Mouse (Mus musculus) kidney, postnatal 0 days (tissue): ENCODE measurements around the gene Dcst1. TPM values are rescaled to one million over a fixed set of nuclear protein-coding genes. Genes with fewer than 3 reads are reported as not detected.

Source experiments
- ATAC-seq: fragments of 200-750 bp; cut with Nextera tagmentation; replicated peaks from 2 replicates; pipeline ENCODE4 v1.8.0; 2017; ENCODE audit warnings: low read depth, moderate number of reproducible peaks, moderate TSS enrichment, moderate library complexity; ENCODE audit not compliant: low FRiP score
- DNase-seq: peaks from one replicate; pipeline ENCODE4 v3.0.0-alpha.2; 2016; ENCODE audit warnings: low spot score
- H3K27ac ChIP-seq: fragments of 300-500 bp; sonication (generic); 2 replicates; pipeline ENCODE4 v1.5.1; 2014; ENCODE audit warnings: mild to moderate bottlenecking
- H3K27me3 ChIP-seq: fragments of 300-500 bp; sonication (generic); 2 replicates; pipeline ENCODE4 v1.6.1; 2014; ENCODE audit warnings: low read length, mixed read lengths; ENCODE audit not compliant: insufficient read depth
- H3K36me3 ChIP-seq: fragments of 300-500 bp; sonication (generic); 2 replicates; pipeline ENCODE4 v1.6.1; 2014; ENCODE audit warnings: low read length, mixed read lengths; ENCODE audit not compliant: insufficient read depth
- H3K4me1 ChIP-seq: fragments of 300-500 bp; sonication (generic); replicated peaks from 2 replicates; pipeline ENCODE4 v1.6.1; 2014; ENCODE audit warnings: antibody characterized with exemption, low read length, mixed read lengths; ENCODE audit not compliant: insufficient read depth
- H3K4me2 ChIP-seq: fragments of 300-500 bp; sonication (generic); 2 replicates; pipeline ENCODE4 v1.6.1; 2014; ENCODE audit warnings: mild to moderate bottlenecking, low read length, moderate library complexity, mixed read lengths
- H3K4me3 ChIP-seq: fragments of 300-500 bp; sonication (generic); replicated peaks from 2 replicates; pipeline ENCODE4 v1.5.1; 2014; ENCODE audit warnings: low read depth, low read length
- H3K9ac ChIP-seq: fragments of 300-500 bp; sonication (generic); 2 replicates; pipeline ENCODE4 v1.6.1; 2014; ENCODE audit warnings: low read depth, low read length
- H3K9me3 ChIP-seq: fragments of 300-500 bp; sonication (generic); replicated peaks from 2 replicates; pipeline ENCODE4 v1.6.1; 2016; ENCODE audit warnings: low read length, inconsistent platforms, mixed read lengths
- CTCF ChIP-seq: IDR thresholded peaks from 2 replicates; pipeline ENCODE4 v1.5.1; 2016; ENCODE audit warnings: antibody characterized with exemption, low read depth, mild to moderate bottlenecking, moderate library complexity
- WGBS: fragments of 180-500 bp; shearing (Covaris S2); extraction: QIAGEN DNeasy Blood & Tissue Kit; methylation state at CpG from one replicate; pipeline ENCODE4 v1.1.7; 2014; 5-methylcytosine and 5-hydroxymethylcytosine counted together
- polyA plus RNA-seq: library from polyadenylated mRNA; unstranded; fragments of >200 nt; fragmentation: Nextera tagmentation; extraction: Ambion mirVana; gene quantifications from 2 replicates; pipeline ENCODE4 v1.2.1, GENCODE M21; 2015

The Dcst1 gene
- polyA plus RNA-seq, 1 experiment from 2014 or later, result 6.2 TPM

- Histone ChIP-seq H3K36me3 (no peaks in the 10 kb centered on the region), H3K27ac (no peak overlapping the region), H3K9me3 (no peaks in the 10 kb centered on the region), H3K9ac (no peak overlapping the region), H3K4me2 (no peak overlapping the region), H3K27me3 (no peaks in the 10 kb centered on the region), H3K4me3 (no peak overlapping the region), H3K4me1 (no peaks in the 10 kb centered on the region)
- ATAC-seq (no peak), DNase-seq (no peak)
- TF ChIP-seq CTCF, result no peak
- 47% methylated on average over 11 of the region's 11 CpGs for WGBS
Observed at GRCm38 (mm10) chr3:89367338-89367737, 2.3 kb upstream of the Dcst1 start.

- no peak for TF ChIP-seq CTCF
- no peaks in the 10 kb centered on the region for H3K9me3 ChIP-seq
- no peaks in the 10 kb centered on the region for H3K4me1 ChIP-seq
- DNase-seq (no peak), ATAC-seq (peak; percentile 34; the same call in 1 of the 2 replicates)
- H3K9ac ChIP-seq, result no peak overlapping the region
- H3K36me3 ChIP-seq, result no peaks in the 10 kb centered on the region
- no peak overlapping the region for H3K4me2 ChIP-seq
- no peak overlapping the region for H3K4me3 ChIP-seq
- H3K27ac ChIP-seq, result no peak overlapping the region
- 61% methylated on average over 20 of the region's 20 CpGs for WGBS
- no peaks in the 10 kb centered on the region for H3K27me3 ChIP-seq
Observed at GRCm38 (mm10) chr3:89365486-89366414, 697 bp upstream of the Dcst1 start.

GRCm38 (mm10) chr3:89364631-89365030, 422 bp downstream of the Dcst1 start:
- H3K9me3 ChIP-seq, result no peaks in the 10 kb centered on the region
- 60% methylated on average over 8 of the region's 8 CpGs for WGBS
- H3K27ac ChIP-seq, result no peak overlapping the region
- ATAC-seq (no peak), DNase-seq (no peak)
- no peak for TF ChIP-seq CTCF
- no peak overlapping the region for H3K4me3 ChIP-seq
- H3K4me1 ChIP-seq, result no peaks in the 10 kb centered on the region
- H3K27me3 ChIP-seq, result no peaks in the 10 kb centered on the region
- H3K36me3 ChIP-seq, result no peaks in the 10 kb centered on the region
- H3K4me2 ChIP-seq, result no peak overlapping the region
- no peak overlapping the region for H3K9ac ChIP-seq

GRCm38 (mm10) chr3:89361675-89362074, 3.4 kb downstream of the Dcst1 start, which contains the start of gene Dcst2:
Gene Dcst2, plus strand, starts transcription at chr3:89361975.
- ATAC-seq, result no peak
- H3K27me3 ChIP-seq, result no peaks in the 10 kb centered on the region
- no peak within 1 kb of the TSS for H3K9ac ChIP-seq
- no peak for TF ChIP-seq CTCF
- no peaks in the 10 kb centered on the region for H3K4me1 ChIP-seq
- no peak for DNase-seq
- no peak within 1 kb of the TSS for H3K27ac ChIP-seq
- H3K9me3 ChIP-seq, result no peaks in the 10 kb centered on the region
- no peak within 1 kb of the TSS for H3K4me3 ChIP-seq
- H3K36me3 ChIP-seq, result no peaks in the 10 kb centered on the region
- no peak within 1 kb of the TSS for H3K4me2 ChIP-seq
- WGBS, result 92% methylated on average over 7 of the region's 7 CpGs

GRCm38 (mm10) chr3:89360237-89360636, 4.8 kb downstream of the Dcst1 start:
- H3K9me3 ChIP-seq, result no peaks in the 10 kb centered on the region
- H3K4me1 ChIP-seq, result no peaks in the 10 kb centered on the region
- H3K4me2 ChIP-seq, result no peak overlapping the region
- 0 out of 2 replicates have a peak, but pooled peaks have one; percentile 26 for ATAC-seq
- H3K9ac ChIP-seq, result no peak overlapping the region
- H3K36me3 ChIP-seq, result no peaks in the 10 kb centered on the region
- WGBS, result 61% methylated on average over 3 of the region's 3 CpGs
- TF ChIP-seq CTCF, result no peak
- no peak for DNase-seq
- no peak overlapping the region for H3K4me3 ChIP-seq
- no peaks in the 10 kb centered on the region for H3K27me3 ChIP-seq
- no peak overlapping the region for H3K27ac ChIP-seq

- H3K4me3 ChIP-seq, result no peak overlapping the region
- H3K27ac ChIP-seq, result no peak overlapping the region
- no peaks in the 10 kb centered on the region for H3K4me1 ChIP-seq
- no peaks in the 10 kb centered on the region for H3K27me3 ChIP-seq
- 66% methylated on average over 6 of the region's 6 CpGs for WGBS
- no peak for TF ChIP-seq CTCF
- no peaks in the 10 kb centered on the region for H3K9me3 ChIP-seq
- H3K36me3 ChIP-seq, result no peaks in the 10 kb centered on the region
- H3K9ac ChIP-seq, result no peak overlapping the region
- H3K4me2 ChIP-seq, result no peak overlapping the region
- DNase-seq (no peak), ATAC-seq (no peak)
Observed at GRCm38 (mm10) chr3:89359630-89360029, 5.4 kb downstream of the Dcst1 start.
